ENCODE assay signal across 8 mouse cellular contexts in the genomic region with DNA sequence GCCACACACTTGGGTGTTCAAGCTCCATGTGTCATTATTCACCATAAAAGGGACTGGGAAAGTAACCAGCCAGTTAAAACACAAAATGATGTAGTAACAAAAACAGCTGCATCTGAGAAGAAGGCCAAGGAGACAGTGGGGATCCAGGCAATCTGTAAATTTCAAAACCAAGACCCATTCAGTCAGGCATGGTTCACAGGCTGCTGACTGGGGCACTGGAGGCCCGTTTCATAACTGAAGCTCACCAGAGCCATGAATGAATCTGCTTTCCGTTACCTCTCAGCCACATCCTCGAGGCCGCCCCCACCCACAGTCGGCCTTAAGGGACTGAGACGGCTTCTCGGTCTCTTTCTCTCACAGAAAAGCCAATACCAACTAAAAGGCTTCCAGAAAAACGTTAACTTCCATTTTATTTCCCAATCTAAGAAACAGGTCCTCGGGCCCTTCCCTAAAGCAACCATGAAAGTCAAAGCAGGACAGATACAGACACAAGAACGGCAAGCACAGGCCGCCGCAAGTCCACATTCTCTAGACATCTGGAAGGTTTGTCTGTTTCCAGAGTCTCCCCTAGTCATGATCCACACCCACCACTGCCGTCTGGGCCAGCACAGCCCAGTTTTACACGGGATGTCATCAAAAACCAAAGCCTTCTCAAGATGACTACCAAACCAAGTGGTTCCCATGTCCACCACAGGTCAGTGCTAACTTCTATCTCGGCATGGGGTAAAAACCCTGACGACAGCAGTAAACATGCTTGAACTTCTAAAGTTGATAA. TPM values are rescaled to one million over a fixed set of nuclear protein-coding genes. Genes with fewer than 3 reads are reported as not detected.
A peak's percentile ranks its signal among the peaks of the same experiment; 100 is the strongest.
DNase-seq lines count a peak whose midpoint lies in the region; ATAC-seq and TF ChIP-seq lines count a peak whose summit lies in the region.
"Had no signal": no experiment of that assay in that cellular context is flagged by ENCODE, and none has a peak within 500 bp of the region (broad histone marks: within the 10 kb centered on the region; RNA-seq: fewer than 3 reads in every experiment).

No protein-coding gene starts in this region.

- H3K4me2 ChIP-seq in lung, postnatal 0 days (replicated peaks; ENCODE audit: low read depth, low read length), result no peak overlapping the region
- H3K4me2 ChIP-seq: midbrain, embryonic 12.5 days had no signal

- no peak for TF ChIP-seq CTCF in embryonic fibroblast, embryonic 13.5 days (IDR thresholded peaks at IDR 0.05; ENCODE audit: borderline replicate concordance, insufficient read depth, low read length)
- TF ChIP-seq CTCF in lung, postnatal 0 days (IDR thresholded peaks at IDR 0.05), result no peak

- no peak for TF ChIP-seq POLR2A in embryonic fibroblast, embryonic 13.5 days (IDR thresholded peaks at IDR 0.05; ENCODE audit: low read depth, low read length)

- peak; percentile 42 for DNase-seq in kidney, postnatal 14 days
- no peak for DNase-seq in kidney, adult 8-10 months
- DNase-seq in Muller cell, postnatal 12 days (ENCODE audit: inconsistent ontology term), result peak; percentile 58
- DNase-seq in lung, postnatal 0 days (ENCODE audit: low spot score), result peak; percentile 72
- no peak for DNase-seq in right cerebral cortex, postnatal 4 days
- no peak for DNase-seq in thymus, postnatal 25 days

- H3K27me3 ChIP-seq in lung, postnatal 0 days (replicated peaks; ENCODE audit: insufficient read depth, low read length), result no peaks in the 10 kb centered on the region
- H3K27me3 ChIP-seq: midbrain, embryonic 12.5 days had no signal

- H3K4me1 ChIP-seq in embryonic fibroblast, embryonic 13.5 days (ENCODE audit: control insufficient read depth, insufficient read depth, low read length), result 0 out of 2 replicates have a peak, but pooled peaks cover 2% of the 10 kb centered on the region
- H3K4me1 ChIP-seq in lung, postnatal 0 days (ENCODE audit: insufficient read depth, low read depth, low read length), result peaks cover 32% of the 10 kb centered on the region; the same call in 1 of the 2 replicates

- peak overlapping the region; percentile 58 for H3K27ac ChIP-seq in embryonic fibroblast, embryonic 13.5 days (ENCODE audit: insufficient read depth, low read length)
- peak overlapping the region; percentile 29; the same call in 1 of the 2 replicates for H3K27ac ChIP-seq in lung, postnatal 0 days (ENCODE audit: low read length)
- H3K27ac ChIP-seq: midbrain, embryonic 12.5 days had no signal

- H3K9ac ChIP-seq in lung, postnatal 0 days (replicated peaks; ENCODE audit: low read depth), result no peak overlapping the region
- H3K9ac ChIP-seq: midbrain, embryonic 12.5 days had no signal

- ATAC-seq in lung, postnatal 0 days, result peak; percentile 32

- H3K9me3 ChIP-seq in lung, postnatal 0 days (ENCODE audit: low read length), result no peaks in the 10 kb centered on the region

- H3K4me3 ChIP-seq in embryonic fibroblast, embryonic 13.5 days (ENCODE audit: insufficient read depth, low read length), result no peak overlapping the region
- no peak overlapping the region for H3K4me3 ChIP-seq in lung, postnatal 0 days (ENCODE audit: low read depth, low read length)
- H3K4me3 ChIP-seq: midbrain, embryonic 12.5 days had no signal

- TF ChIP-seq EP300 in lung, postnatal 0 days (IDR thresholded peaks at IDR 0.05), result 0 out of 2 replicates have a peak, but pooled peaks have one; percentile 33

- WGBS in lung, postnatal 0 days, result 50% methylated on average over 16 of the region's 16 CpGs

- no peaks in the 10 kb centered on the region for H3K36me3 ChIP-seq in lung, postnatal 0 days (ENCODE audit: insufficient read depth, low read length)
- H3K36me3 ChIP-seq: midbrain, embryonic 12.5 days had no signal

RNA-seq across cellular contexts. Expression of gene Lamc1, which starts 14.9 kb away (rescaled TPM):
- polyA plus RNA-seq in embryonic fibroblast, embryonic 13.5 days (2011; ENCODE audit: insufficient read length, low read depth, missing spikeins), result 164 and 190 TPM in 2 replicates
- polyA plus RNA-seq in lung, postnatal 0 days (2015; fragmentation: Nextera tagmentation; extraction: Ambion mirVana), result 101 and 106 TPM in 2 replicates

Comparison
In these comparisons a context has a peak if more than half of its experiments do, and no peak if none do; other contexts are left out.
1. DNase-seq: peak in kidney, postnatal 14 days (single experiment), Muller cell, postnatal 12 days (single experiment) and lung, postnatal 0 days (single experiment); none in kidney, adult 8-10 months (0 of 2), right cerebral cortex, postnatal 4 days (single experiment) and thymus, postnatal 25 days (single experiment).